Mouse (Mus musculus) CH12.LX (cell line): ENCODE measurements at regions not wholly inside any gene's neighbourhood (a gene's known extent, or its start where the extent isn't known, plus 50 kb on each side); places are given as distances from the start of the nearest gene placed in this dataset.

Source experiments
- CTCF ChIP-seq, 2 experiments: IDR thresholded peaks in 1 of 2; conservative IDR thresholded peaks in 1 of 2; 2 replicates each; pipeline ENCODE4 v1.5.1; 2011 to 2012; ENCODE audit warnings: low read depth in 2 of 2, low read length in 2 of 2, improper control_type of control experiment in 1 of 2, inconsistent platforms in 1 of 2, mild to moderate bottlenecking in 1 of 2, moderate library complexity in 1 of 2
- KAT2A ChIP-seq: IDR thresholded peaks from 2 replicates; pipeline ENCODE4 v1.6.1; 2012; ENCODE audit warnings: low read length, improper control_type of control experiment, inconsistent platforms; ENCODE audit not compliant: insufficient replicate concordance
- TCF12 ChIP-seq: IDR thresholded peaks from 2 replicates; pipeline ENCODE4 v1.6.1; 2014; ENCODE audit warnings: low read depth, mild to moderate bottlenecking, inconsistent platforms, low read length, improper control_type of control experiment

- no peak for TF ChIP-seq TCF12
- no peak for TF ChIP-seq CTCF (conservative IDR thresholded peaks at IDR 0.05 in 1 of 2, IDR thresholded peaks at IDR 0.05 in 1 of 2; ENCODE audit: low read depth in 2 of 2, low read length in 2 of 2)
- no peak for TF ChIP-seq KAT2A
Measured at GRCm38 (mm10) chr1:186555441-186555975, 150.3 kb downstream of the Tgfb2 start.
